Mouse (Mus musculus): ENCODE measurements around the gene Mrpl45.

- no peak for TF ChIP-seq USF1 (IDR thresholded peaks at IDR 0.05; ENCODE audit: low read depth)
- TF ChIP-seq CTCF (IDR thresholded peaks at IDR 0.05; ENCODE audit: control insufficient read depth, insufficient read depth, insufficient read length): no peak
Observed at GRCm38 (mm10) chr11:97361948-97362648, 46.6 kb downstream of the Mrpl45 start, which contains the start of gene Socs7.

All from C2C12 (cell line).